Mouse (Mus musculus) hindbrain, embryonic 10.5 days (tissue): ENCODE results near the gene Tril. TPM values are rescaled to one million over a fixed set of nuclear protein-coding genes. Genes with fewer than 3 reads are reported as not detected.
A peak's percentile ranks its signal among the peaks of the same experiment; 100 is the strongest.

ENCODE experiments used
- DNase-seq: peaks from one replicate; pipeline ENCODE4 v3.0.0-alpha.2; 2017; ENCODE audit warnings: low spot score
- H3K27ac ChIP-seq: fragments of 300-500 bp; sonication (generic); 2 replicates; pipeline ENCODE4 v1.5.1; 2016; ENCODE audit warnings: mild to moderate bottlenecking, moderate library complexity
- H3K27me3 ChIP-seq: fragments of 300-500 bp; sonication (generic); 2 replicates; pipeline ENCODE4 v1.6.1; 2016; ENCODE audit warnings: mild to moderate bottlenecking; ENCODE audit not compliant: poor library complexity, insufficient read depth, severe bottlenecking
- H3K36me3 ChIP-seq: fragments of 300-500 bp; sonication (generic); 2 replicates; pipeline ENCODE4 v1.6.1; 2016; ENCODE audit warnings: mild to moderate bottlenecking, moderate library complexity
- H3K4me1 ChIP-seq: fragments of 300-500 bp; sonication (generic); replicated peaks from 2 replicates; pipeline ENCODE4 v1.6.1; 2016; ENCODE audit warnings: mild to moderate bottlenecking
- H3K4me3 ChIP-seq: fragments of 300-500 bp; sonication (generic); 2 replicates; pipeline ENCODE4 v1.5.1; 2016; ENCODE audit warnings: mild to moderate bottlenecking, moderate library complexity
- H3K9me3 ChIP-seq: fragments of 300-500 bp; sonication (generic); 2 replicates; pipeline ENCODE4 v1.6.1; 2016; ENCODE audit warnings: mild to moderate bottlenecking, moderate library complexity
- WGBS: fragments of 180-500 bp; shearing (Covaris S2); methylation state at CpG from one replicate; pipeline ENCODE4 v1.1.7; 2016; 5-methylcytosine and 5-hydroxymethylcytosine counted together
- polyA plus RNA-seq: library from polyadenylated mRNA; unstranded; fragments of >200 nt; fragmentation: Nextera tagmentation; extraction: Ambion mirVana; gene quantifications from 2 replicates; pipeline ENCODE4 v1.2.1, GENCODE M21; 2016

The Tril gene
- polyA plus RNA-seq, result 30.8 and 32.4 TPM in 2 replicates

- DNase-seq, result peak; percentile 84
- H3K4me3 ChIP-seq, result peak within 1 kb of the TSS; percentile 67
Measured at GRCm38 (mm10) chr6:53820486-53820985, at the start of gene Tril. Tril (minus strand) TSS chr6:53820830.

GRCm38 (mm10) chr6:53863011-53863410 lies 42.4 kb upstream of the Tril start:
- Histone ChIP-seq H3K4me1 (no peaks in the 10 kb centered on the region), H3K4me3 (no peak overlapping the region), H3K9me3 (no peaks in the 10 kb centered on the region), H3K36me3 (no peaks in the 10 kb centered on the region), H3K27ac (no peak overlapping the region), H3K27me3 (no peaks in the 10 kb centered on the region)
- no peak for DNase-seq
- WGBS, result 73% methylated on average over 2 of the region's 2 CpGs

More at GRCm38 (mm10) chr6:53820486-53820985, at the start of gene Tril:
- no peaks in the 10 kb centered on the region for H3K36me3 ChIP-seq
- H3K9me3 ChIP-seq, result no peaks in the 10 kb centered on the region
- under 1% methylated on average over 43 of the region's 43 CpGs for WGBS
- H3K27ac ChIP-seq, result peak within 1 kb of the TSS; percentile 92
- peaks cover 79% of the 10 kb centered on the region for H3K27me3 ChIP-seq
- H3K4me1 ChIP-seq, result peaks cover 48% of the 10 kb centered on the region

GRCm38 (mm10) chr6:53859106-53859505 lies 38.5 kb upstream of the Tril start:
- Histone ChIP-seq H3K4me3 (no peak overlapping the region), H3K27ac (no peak overlapping the region), H3K4me1 (0 out of 2 replicates have a peak, but pooled peaks cover 5% of the 10 kb centered on the region), H3K27me3 (no peaks in the 10 kb centered on the region), H3K36me3 (no peaks in the 10 kb centered on the region), H3K9me3 (no peaks in the 10 kb centered on the region)
- 55% methylated on average over 1 of the region's 1 CpGs for WGBS
- DNase-seq, result no peak

GRCm38 (mm10) chr6:53857822-53858221 lies 37.2 kb upstream of the Tril start:
- Histone ChIP-seq H3K27me3 (no peaks in the 10 kb centered on the region), H3K36me3 (no peaks in the 10 kb centered on the region), H3K4me1 (0 out of 2 replicates have a peak, but pooled peaks cover 5% of the 10 kb centered on the region), H3K27ac (no peak overlapping the region), H3K4me3 (no peak overlapping the region), H3K9me3 (no peaks in the 10 kb centered on the region)
- WGBS, result 76% methylated on average over 7 of the region's 7 CpGs
- no peak for DNase-seq

- WGBS, result 87% methylated on average over 2 of the region's 2 CpGs
- no peaks in the 10 kb centered on the region for H3K27me3 ChIP-seq
- H3K4me1 ChIP-seq, result 0 out of 2 replicates have a peak, but pooled peaks cover 5% of the 10 kb centered on the region
- no peak overlapping the region for H3K4me3 ChIP-seq
- DNase-seq, result no peak
- no peaks in the 10 kb centered on the region for H3K9me3 ChIP-seq
- H3K27ac ChIP-seq, result no peak overlapping the region
- H3K36me3 ChIP-seq, result no peaks in the 10 kb centered on the region
Measured at GRCm38 (mm10) chr6:53856775-53857174, 36.1 kb upstream of the Tril start.

- no peak overlapping the region for H3K27ac ChIP-seq
Measured at GRCm38 (mm10) chr6:53854971-53855856, 34.6 kb upstream of the Tril start.

GRCm38 (mm10) chr6:53854226-53854625 lies 33.6 kb upstream of the Tril start:
- 91% methylated on average over 2 of the region's 2 CpGs for WGBS
- Histone ChIP-seq H3K9me3 (no peaks in the 10 kb centered on the region), H3K27ac (no peak overlapping the region), H3K27me3 (no peaks in the 10 kb centered on the region), H3K36me3 (no peaks in the 10 kb centered on the region), H3K4me1 (0 out of 2 replicates have a peak, but pooled peaks cover 5% of the 10 kb centered on the region), H3K4me3 (no peak overlapping the region)
- no peak for DNase-seq

More at GRCm38 (mm10) chr6:53854971-53855856, 34.6 kb upstream of the Tril start:
- no peak for DNase-seq
- Histone ChIP-seq H3K4me1 (0 out of 2 replicates have a peak, but pooled peaks cover 5% of the 10 kb centered on the region), H3K4me3 (no peak overlapping the region), H3K9me3 (no peaks in the 10 kb centered on the region), H3K36me3 (no peaks in the 10 kb centered on the region), H3K27me3 (no peaks in the 10 kb centered on the region)
- 83% methylated on average over 12 of the region's 12 CpGs for WGBS

- Histone ChIP-seq H3K27ac (no peak overlapping the region), H3K4me3 (no peak overlapping the region), H3K4me1 (0 out of 2 replicates have a peak, but pooled peaks cover 5% of the 10 kb centered on the region), H3K36me3 (no peaks in the 10 kb centered on the region), H3K27me3 (no peaks in the 10 kb centered on the region), H3K9me3 (no peaks in the 10 kb centered on the region)
- no peak for DNase-seq
- 82% methylated on average over 3 of the region's 3 CpGs for WGBS
Measured at GRCm38 (mm10) chr6:53853546-53853945, 32.9 kb upstream of the Tril start.

GRCm38 (mm10) chr6:53844626-53845025 lies 24.0 kb upstream of the Tril start:
- WGBS, result 96% methylated on average over 17 of the region's 17 CpGs
- H3K27me3 ChIP-seq, result no peaks in the 10 kb centered on the region
- H3K4me3 ChIP-seq, result no peak overlapping the region
- H3K9me3 ChIP-seq, result no peaks in the 10 kb centered on the region
- H3K36me3 ChIP-seq, result no peaks in the 10 kb centered on the region
- H3K4me1 ChIP-seq, result no peaks in the 10 kb centered on the region
- no peak for DNase-seq
- H3K27ac ChIP-seq, result no peak overlapping the region

GRCm38 (mm10) chr6:53825213-53825612 lies 4.6 kb upstream of the Tril start:
- Histone ChIP-seq H3K36me3 (no peaks in the 10 kb centered on the region), H3K4me3 (no peak overlapping the region), H3K9me3 (peaks cover 3% of the 10 kb centered on the region; the same call in 1 of the 2 replicates), H3K4me1 (peaks cover 14% of the 10 kb centered on the region), H3K27ac (no peak overlapping the region), H3K27me3 (peaks cover 36% of the 10 kb centered on the region)
- DNase-seq, result no peak
- 75% methylated on average over 4 of the region's 4 CpGs for WGBS

GRCm38 (mm10) chr6:53821041-53821501 lies 441 bp upstream of the Tril start:
- 2% methylated on average over 18 of the region's 18 CpGs for WGBS

GRCm38 (mm10) chr6:53819761-53820485 lies 707 bp downstream of the Tril start:
- Histone ChIP-seq H3K36me3 (no peaks in the 10 kb centered on the region), H3K9me3 (no peaks in the 10 kb centered on the region), H3K4me1 (peaks cover 49% of the 10 kb centered on the region), H3K4me3 (peak overlapping the region; percentile 67), H3K27ac (peak overlapping the region; percentile 92), H3K27me3 (peaks cover 76% of the 10 kb centered on the region)
- under 1% methylated on average over 64 of the region's 64 CpGs for WGBS
- peak; percentile 72 for DNase-seq

More at GRCm38 (mm10) chr6:53821041-53821501, 441 bp upstream of the Tril start:
- Histone ChIP-seq H3K36me3 (no peaks in the 10 kb centered on the region), H3K27me3 (peaks cover 75% of the 10 kb centered on the region), H3K4me1 (peaks cover 44% of the 10 kb centered on the region), H3K27ac (peak overlapping the region; percentile 92), H3K4me3 (peak overlapping the region; percentile 67), H3K9me3 (no peaks in the 10 kb centered on the region)
- DNase-seq, result no peak
